Mouse (Mus musculus) heart, embryonic 12.5 days (tissue): ENCODE results near the gene Cep63. TPM values are rescaled to one million over a fixed set of nuclear protein-coding genes. Genes with fewer than 3 reads are reported as not detected.

Source experiments
- ATAC-seq: fragments of 200-750 bp; cut with Nextera tagmentation; 2 replicates; pipeline ENCODE4 v1.8.0; 2017; ENCODE audit warnings: moderate TSS enrichment, moderate library complexity; ENCODE audit not compliant: insufficient number of reproducible peaks, low FRiP score
- H3K27ac ChIP-seq: fragments of 300-500 bp; sonication (generic); 2 replicates; pipeline ENCODE4 v1.5.1; 2016; ENCODE audit warnings: mild to moderate bottlenecking, moderate library complexity; ENCODE audit not compliant: poor library complexity, severe bottlenecking
- H3K27me3 ChIP-seq: fragments of 300-500 bp; sonication (generic); replicated peaks from 2 replicates; pipeline ENCODE4 v1.6.1; 2016; ENCODE audit warnings: mild to moderate bottlenecking, moderate library complexity
- H3K36me3 ChIP-seq: fragments of 300-500 bp; sonication (generic); 2 replicates; pipeline ENCODE4 v1.6.1; 2016; ENCODE audit warnings: mild to moderate bottlenecking, moderate library complexity
- H3K4me1 ChIP-seq: fragments of 300-500 bp; sonication (generic); replicated peaks from 2 replicates; pipeline ENCODE4 v1.6.1; 2016; ENCODE audit warnings: mild to moderate bottlenecking
- H3K4me2 ChIP-seq: fragments of 300-500 bp; sonication (generic); 2 replicates; pipeline ENCODE4 v1.6.1; 2016; ENCODE audit warnings: mild to moderate bottlenecking, moderate library complexity
- H3K4me3 ChIP-seq: fragments of 300-500 bp; sonication (generic); 2 replicates; pipeline ENCODE4 v1.5.1; 2016; ENCODE audit warnings: mild to moderate bottlenecking
- H3K9ac ChIP-seq: fragments of 300-500 bp; sonication (generic); 2 replicates; pipeline ENCODE4 v1.6.1; 2016; ENCODE audit warnings: mild to moderate bottlenecking, moderate library complexity
- H3K9me3 ChIP-seq: fragments of 300-500 bp; sonication (generic); replicated peaks from 2 replicates; pipeline ENCODE4 v1.6.1; 2016; ENCODE audit warnings: mild to moderate bottlenecking, moderate library complexity
- WGBS: fragments of 180-500 bp; shearing (Covaris S2); methylation state at CpG from one replicate; pipeline ENCODE4 v1.1.7; 2016; 5-methylcytosine and 5-hydroxymethylcytosine counted together
- polyA plus RNA-seq: library from polyadenylated mRNA; unstranded; fragments of >200 nt; fragmentation: Nextera tagmentation; extraction: Ambion mirVana; gene quantifications from 2 replicates; pipeline ENCODE4 v1.2.1, GENCODE M21; 2016

Cep63 gene
- polyA plus RNA-seq, 1 experiment from 2014 or later: 44.2 TPM

DNA sequence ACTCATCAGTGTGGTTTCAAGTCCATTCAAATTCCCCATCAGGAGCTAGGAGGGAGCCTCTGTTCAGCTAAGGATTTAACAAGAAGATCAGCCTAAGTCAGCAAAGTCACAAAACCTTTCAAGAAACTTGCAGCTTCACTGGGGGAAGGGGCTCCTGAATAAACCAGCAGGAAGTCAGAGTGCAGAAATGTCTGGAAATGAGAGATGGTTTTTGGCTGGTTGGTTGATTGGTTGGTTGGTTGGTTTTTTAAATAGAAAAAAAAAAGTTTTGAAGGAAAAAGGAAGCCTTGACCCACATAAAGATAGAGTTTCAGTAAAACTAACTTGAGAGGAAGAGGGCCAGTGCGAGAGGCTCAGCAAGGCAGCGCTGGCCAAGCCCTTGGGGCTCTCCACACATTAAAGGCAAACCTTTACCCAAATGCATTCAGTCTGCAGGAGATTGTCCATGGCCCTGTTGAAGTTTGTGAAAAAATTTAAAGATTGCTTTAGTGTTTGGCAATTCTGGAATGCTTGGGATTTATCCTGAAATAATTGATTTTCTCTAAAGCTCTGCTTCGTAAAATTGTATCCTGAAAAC is 18.9 kb upstream of the Cep63 start:
- H3K27ac ChIP-seq: no peak overlapping the region
- no peak overlapping the region for H3K4me3 ChIP-seq
- no peaks in the 10 kb centered on the region for H3K36me3 ChIP-seq
- no peaks in the 10 kb centered on the region for H3K27me3 ChIP-seq
- no peak for ATAC-seq
- no peak overlapping the region for H3K4me2 ChIP-seq
- no peak overlapping the region for H3K9ac ChIP-seq
- peaks cover 30% of the 10 kb centered on the region for H3K4me1 ChIP-seq
- WGBS: 83% methylated on average over 3 of the region's 3 CpGs
- H3K9me3 ChIP-seq: no peaks in the 10 kb centered on the region

DNA sequence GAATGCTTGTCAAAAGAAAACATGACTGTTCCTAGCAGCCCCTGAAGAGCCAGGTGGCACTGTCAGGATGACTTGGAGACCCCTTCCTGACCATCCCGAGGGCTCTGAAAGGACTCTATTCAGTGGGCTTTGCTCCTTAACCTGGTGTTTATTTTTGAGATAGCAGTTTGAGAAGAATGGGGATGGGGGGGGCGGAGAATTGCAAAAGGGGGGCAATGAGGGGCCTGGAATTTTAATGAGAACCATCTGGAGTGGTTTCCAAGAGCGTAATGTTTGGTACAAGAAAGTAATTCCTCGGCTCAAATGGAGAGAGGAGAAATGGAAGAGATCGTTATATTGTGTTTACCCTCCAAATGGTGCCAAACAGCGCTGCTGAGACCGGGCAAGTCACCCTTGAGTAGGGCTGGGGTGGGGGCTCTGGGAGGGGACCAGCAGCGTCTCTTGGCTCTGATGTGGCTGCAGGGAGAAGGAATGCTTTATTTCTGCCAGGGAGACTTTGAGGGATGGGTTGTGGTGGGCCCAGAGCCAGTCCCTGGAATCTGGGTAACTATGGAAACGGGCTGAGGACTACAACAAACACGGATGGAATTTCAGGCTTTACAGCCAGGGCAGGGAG is 17.3 kb upstream of the Cep63 start:
- 12% methylated on average over 10 of the region's 10 CpGs for WGBS
- peak overlapping the region; percentile 87 for H3K27ac ChIP-seq

DNA sequence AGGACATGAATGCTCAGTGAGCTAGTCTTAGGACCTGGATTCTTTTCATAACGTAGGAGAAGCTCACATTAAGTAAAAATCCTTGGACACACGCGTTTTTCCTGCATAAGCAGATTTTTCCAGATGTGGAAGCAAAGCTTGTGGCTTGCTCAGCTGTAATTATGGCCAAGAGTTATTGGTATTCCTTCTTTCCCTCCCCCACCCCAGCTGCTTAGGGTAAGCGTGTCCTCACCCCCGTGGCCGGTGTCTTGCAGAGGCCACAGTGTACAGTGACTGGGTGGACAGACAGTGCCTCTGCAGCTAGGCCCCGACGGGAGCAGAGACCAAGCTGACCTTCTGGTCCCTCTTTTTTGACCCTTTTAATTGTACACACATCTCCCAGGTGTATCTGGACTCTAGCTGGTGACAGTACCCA is 16.7 kb upstream of the Cep63 start:
- Histone ChIP-seq H3K27ac (peak overlapping the region; percentile 87), H3K9me3 (no peaks in the 10 kb centered on the region), H3K27me3 (no peaks in the 10 kb centered on the region), H3K4me3 (no peak overlapping the region), H3K4me2 (peak overlapping the region; percentile 59; the same call in 1 of the 2 replicates), H3K4me1 (peaks cover 43% of the 10 kb centered on the region), H3K36me3 (no peaks in the 10 kb centered on the region), H3K9ac (no peak overlapping the region)
- 36% methylated on average over 8 of the region's 8 CpGs for WGBS
- no peak for ATAC-seq

More for the DNA sequence above, 17.3 kb upstream of the Cep63 start:
- ATAC-seq: peak; percentile 60; the same call in 1 of the 2 replicates
- Histone ChIP-seq H3K4me3 (peak overlapping the region; percentile 20; the same call in 1 of the 2 replicates), H3K27me3 (no peaks in the 10 kb centered on the region), H3K4me1 (peaks cover 41% of the 10 kb centered on the region), H3K4me2 (peak overlapping the region; percentile 59), H3K9me3 (no peaks in the 10 kb centered on the region), H3K9ac (0 out of 2 replicates have a peak overlapping the region, but pooled peaks have one; percentile 42), H3K36me3 (no peaks in the 10 kb centered on the region)

DNA sequence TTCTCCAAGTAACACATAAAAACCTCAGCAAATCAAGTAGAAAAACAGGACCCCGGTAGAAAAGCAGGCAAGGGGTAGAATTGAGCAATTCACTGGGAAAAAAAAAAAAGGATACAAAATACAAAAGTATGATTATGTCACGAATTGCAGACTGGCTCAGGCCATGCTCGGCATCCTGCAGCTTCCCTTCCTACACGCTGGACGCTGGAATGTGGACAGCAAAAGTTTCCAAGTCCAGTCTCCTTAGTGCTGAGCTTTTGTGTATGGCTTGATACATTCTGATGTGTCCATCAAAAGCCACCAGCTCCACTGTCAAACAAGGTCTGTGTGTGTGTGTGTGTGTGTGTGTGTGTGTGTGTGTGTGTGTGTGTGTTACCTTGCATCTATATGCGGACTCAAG is 15.2 kb upstream of the Cep63 start:
- no peaks in the 10 kb centered on the region for H3K27me3 ChIP-seq
- H3K27ac ChIP-seq: peak overlapping the region; percentile 31

DNA sequence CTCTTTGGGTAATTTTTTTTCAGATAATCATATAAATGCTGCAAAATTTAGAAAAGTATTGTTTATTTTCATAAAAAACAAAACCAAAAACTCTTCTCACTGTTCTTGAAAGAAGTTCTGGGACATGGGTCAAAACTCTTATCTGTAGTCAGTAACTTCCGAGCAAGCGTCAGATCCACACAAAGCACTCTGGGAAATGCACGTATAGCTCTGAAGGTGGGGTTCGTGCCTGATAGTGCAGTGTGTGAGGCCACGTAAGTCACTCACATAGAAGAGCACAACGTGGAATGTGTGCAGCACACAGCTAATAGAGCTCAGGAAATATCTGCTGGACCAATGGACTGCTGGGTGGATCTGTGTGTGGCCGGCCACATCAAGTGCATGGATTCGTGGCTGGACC is 13.2 kb upstream of the Cep63 start:
- WGBS: 57% methylated on average over 8 of the region's 8 CpGs
- Histone ChIP-seq H3K4me2 (no peak overlapping the region), H3K9ac (no peak overlapping the region), H3K27me3 (no peaks in the 10 kb centered on the region), H3K4me1 (peaks cover 52% of the 10 kb centered on the region), H3K36me3 (no peaks in the 10 kb centered on the region), H3K27ac (no peak overlapping the region), H3K4me3 (no peak overlapping the region), H3K9me3 (no peaks in the 10 kb centered on the region)
- ATAC-seq: no peak

More for the DNA sequence above, 15.2 kb upstream of the Cep63 start:
- H3K36me3 ChIP-seq: no peaks in the 10 kb centered on the region
- no peak overlapping the region for H3K4me3 ChIP-seq
- WGBS: 54% methylated on average over 6 of the region's 6 CpGs
- H3K9ac ChIP-seq: no peak overlapping the region
- no peak for ATAC-seq
- peaks cover 51% of the 10 kb centered on the region for H3K4me1 ChIP-seq
- H3K4me2 ChIP-seq: no peak overlapping the region
- no peaks in the 10 kb centered on the region for H3K9me3 ChIP-seq

DNA sequence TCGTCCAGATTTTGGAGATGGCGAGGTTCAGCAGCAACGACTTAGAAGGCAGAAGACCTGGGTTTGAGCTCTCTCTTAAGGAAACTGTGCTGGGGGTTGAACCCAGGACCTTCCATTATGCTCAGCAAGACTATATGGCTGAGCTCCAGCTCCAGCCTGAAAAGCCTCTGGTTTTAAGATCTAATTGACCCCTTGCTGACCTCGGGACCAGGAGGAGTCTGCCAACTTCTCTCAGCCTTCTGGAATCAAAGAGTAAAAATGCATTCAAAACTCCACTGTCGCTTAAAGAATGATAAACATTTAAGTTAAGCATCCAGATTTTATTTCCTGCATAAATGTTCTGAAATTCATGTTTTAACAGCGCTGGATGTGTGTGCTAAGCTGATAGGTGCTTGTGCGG is 12.6 kb upstream of the Cep63 start:
- no peak for ATAC-seq
- H3K27me3 ChIP-seq: no peaks in the 10 kb centered on the region
- WGBS: 62% methylated on average over 7 of the region's 7 CpGs
- H3K9me3 ChIP-seq: no peaks in the 10 kb centered on the region
- no peak overlapping the region for H3K4me2 ChIP-seq
- no peak overlapping the region; the same call in 1 of the 2 replicates for H3K27ac ChIP-seq
- peaks cover 52% of the 10 kb centered on the region for H3K4me1 ChIP-seq
- no peak overlapping the region for H3K4me3 ChIP-seq
- no peaks in the 10 kb centered on the region for H3K36me3 ChIP-seq
- 0 out of 2 replicates have a peak overlapping the region, but pooled peaks have one; percentile 20 for H3K9ac ChIP-seq

DNA sequence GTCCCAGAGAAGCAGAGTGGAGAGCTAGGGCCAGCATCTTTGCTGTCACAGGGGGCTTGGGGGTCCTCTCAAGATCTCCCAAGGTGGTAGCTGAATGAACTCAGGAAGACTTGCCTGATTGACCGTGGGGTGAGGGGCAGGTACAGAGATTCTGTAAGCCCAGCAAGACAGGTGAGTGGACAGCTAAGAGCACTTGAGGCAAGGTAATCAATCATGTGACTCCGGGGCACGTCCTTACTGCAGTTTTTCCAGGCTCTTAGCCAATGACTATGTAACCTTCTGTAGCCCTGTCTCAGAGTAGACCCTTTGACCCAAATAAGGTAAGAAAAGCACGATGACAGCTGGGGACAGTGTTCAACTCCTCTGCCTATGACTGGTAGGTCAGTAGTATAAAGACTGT is 10.8 kb upstream of the Cep63 start:
- Histone ChIP-seq H3K27ac (no peak overlapping the region), H3K9ac (no peak overlapping the region)
- WGBS: 61% methylated on average over 4 of the region's 4 CpGs

DNA sequence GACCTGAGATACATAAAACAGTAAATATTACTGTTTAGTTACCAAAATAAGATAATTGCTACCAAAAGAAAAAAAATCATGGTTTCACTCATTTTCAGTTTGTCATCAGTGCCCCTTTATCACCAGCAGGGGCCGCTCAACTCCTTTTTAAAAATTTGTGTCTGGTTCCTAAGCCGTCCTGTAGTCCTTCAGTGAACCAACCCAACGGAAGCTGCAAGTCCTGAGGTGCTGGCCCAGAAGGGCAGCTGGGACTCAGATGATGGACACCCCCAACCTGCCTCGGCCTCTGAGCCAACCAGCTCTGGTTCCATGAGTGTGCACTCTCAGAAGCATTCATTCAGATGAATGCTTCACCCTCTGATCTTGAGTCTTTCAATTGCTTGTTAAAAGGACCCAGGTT is 10.2 kb upstream of the Cep63 start:
- no peak overlapping the region for H3K27ac ChIP-seq
- H3K9me3 ChIP-seq: no peaks in the 10 kb centered on the region
- peaks cover 46% of the 10 kb centered on the region for H3K4me1 ChIP-seq
- H3K9ac ChIP-seq: no peak overlapping the region
- H3K27me3 ChIP-seq: no peaks in the 10 kb centered on the region
- 3% methylated on average over 4 of the region's 4 CpGs for WGBS
- H3K36me3 ChIP-seq: peaks cover 7% of the 10 kb centered on the region; the same call in 1 of the 2 replicates
- ATAC-seq: no peak
- no peak overlapping the region for H3K4me3 ChIP-seq
- no peak overlapping the region for H3K4me2 ChIP-seq

More for the DNA sequence above, 10.8 kb upstream of the Cep63 start:
- peaks cover 2% of the 10 kb centered on the region; the same call in 1 of the 2 replicates for H3K36me3 ChIP-seq
- no peaks in the 10 kb centered on the region for H3K9me3 ChIP-seq
- no peak for ATAC-seq
- no peak overlapping the region for H3K4me3 ChIP-seq
- no peak overlapping the region for H3K4me2 ChIP-seq
- no peaks in the 10 kb centered on the region for H3K27me3 ChIP-seq
- peaks cover 48% of the 10 kb centered on the region for H3K4me1 ChIP-seq

DNA sequence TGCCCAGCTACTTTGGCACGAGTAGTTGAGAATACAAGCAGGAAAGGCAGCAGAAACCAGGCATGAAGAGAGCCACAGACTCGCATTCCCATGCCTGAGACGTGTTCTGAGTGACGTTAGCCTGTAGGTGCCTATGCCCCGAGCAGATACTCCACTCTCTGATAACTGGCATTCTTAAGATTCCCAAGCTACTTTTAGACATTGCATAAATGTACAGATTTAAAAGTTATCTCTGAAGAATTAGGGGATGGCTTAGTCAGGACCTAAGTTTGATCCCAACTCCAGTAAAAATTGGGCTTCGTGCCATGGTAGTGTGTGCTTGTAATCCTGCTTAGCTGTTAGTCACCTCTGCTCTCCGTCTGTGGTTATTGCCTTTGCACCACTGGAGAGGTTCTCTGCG is 8.1 kb upstream of the Cep63 start:
- Histone ChIP-seq H3K4me1 (peaks cover 41% of the 10 kb centered on the region), H3K9ac (no peak overlapping the region; the same call in 1 of the 2 replicates), H3K27me3 (no peaks in the 10 kb centered on the region), H3K36me3 (peaks cover 15% of the 10 kb centered on the region), H3K4me2 (no peak overlapping the region), H3K4me3 (no peak overlapping the region), H3K9me3 (no peaks in the 10 kb centered on the region), H3K27ac (peak overlapping the region; percentile 44)
- no peak for ATAC-seq
- 38% methylated on average over 8 of the region's 8 CpGs for WGBS

DNA sequence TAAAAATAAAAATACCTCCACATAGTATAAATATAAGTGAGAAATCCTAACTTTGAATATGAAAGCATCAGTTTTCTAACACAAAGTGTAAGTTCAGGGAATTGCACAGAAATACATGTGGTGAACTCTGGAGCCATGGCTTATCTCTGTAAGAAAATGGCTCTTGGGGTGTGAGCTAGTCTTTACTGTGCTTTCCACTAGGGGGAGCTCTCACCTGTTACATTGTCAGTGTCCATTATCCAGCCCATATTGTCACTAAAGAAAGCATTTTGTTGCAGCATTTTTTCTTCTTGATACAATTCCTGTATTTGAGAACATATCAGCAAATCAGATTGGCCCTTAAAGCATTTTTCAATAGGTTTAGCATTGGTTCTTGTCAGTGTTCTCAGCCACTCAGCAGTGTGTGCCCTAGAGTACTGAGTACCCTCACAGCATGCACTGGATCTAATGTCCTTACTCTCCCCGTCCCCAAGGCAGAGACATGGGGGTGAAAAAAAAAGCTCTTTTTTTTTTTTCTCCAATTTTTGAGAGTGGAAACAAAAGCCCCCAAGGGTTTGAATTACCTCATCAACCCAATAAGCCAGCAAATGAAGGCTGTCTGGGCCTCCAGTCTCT is 6.7 kb upstream of the Cep63 start:
- no peaks in the 10 kb centered on the region for H3K27me3 ChIP-seq
- H3K9ac ChIP-seq: no peak overlapping the region
- H3K4me3 ChIP-seq: no peak overlapping the region
- H3K4me1 ChIP-seq: peaks cover 38% of the 10 kb centered on the region
- H3K27ac ChIP-seq: no peak overlapping the region
- H3K9me3 ChIP-seq: no peaks in the 10 kb centered on the region
- ATAC-seq: no peak
- H3K4me2 ChIP-seq: no peak overlapping the region
- 38% methylated on average over 1 of the region's 1 CpGs for WGBS
- H3K36me3 ChIP-seq: peaks cover 15% of the 10 kb centered on the region

DNA sequence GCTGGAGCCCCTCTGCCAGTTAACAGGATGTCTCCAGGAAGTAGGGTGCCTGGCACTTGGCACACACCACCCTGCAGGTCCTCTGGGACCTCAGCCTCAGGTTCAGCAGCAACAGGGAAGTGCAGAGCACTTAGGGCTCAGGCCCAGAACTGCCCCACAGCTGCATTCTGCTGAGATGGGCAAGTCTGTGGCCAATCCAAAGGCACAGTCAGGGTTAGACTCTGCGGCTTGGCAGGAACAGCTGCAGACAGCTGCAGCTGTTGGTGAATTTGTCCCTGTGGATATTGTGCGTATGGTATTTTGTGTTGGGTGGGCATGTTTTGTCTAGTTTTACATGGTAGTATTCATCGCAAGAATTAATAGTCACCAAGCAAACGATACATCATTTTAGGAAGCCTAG is 5.8 kb upstream of the Cep63 start:
- 94% methylated on average over 4 of the region's 4 CpGs for WGBS

More for the DNA sequence above, 5.8 kb upstream of the Cep63 start:
- Histone ChIP-seq H3K27ac (no peak overlapping the region), H3K4me2 (no peak overlapping the region), H3K4me3 (no peak overlapping the region), H3K9ac (no peak overlapping the region), H3K27me3 (no peaks in the 10 kb centered on the region), H3K9me3 (no peaks in the 10 kb centered on the region), H3K4me1 (peaks cover 45% of the 10 kb centered on the region), H3K36me3 (peaks cover 15% of the 10 kb centered on the region)
- ATAC-seq: no peak
